Mouse (Mus musculus) kidney, postnatal 0 days (tissue): ENCODE measurements around the gene Stx1b. TPM values are rescaled to one million over a fixed set of nuclear protein-coding genes. Genes with fewer than 3 reads are reported as not detected.
A peak's percentile ranks its signal among the peaks of the same experiment; 100 is the strongest.
"Not testable (repeated sequence)": the region's sequence is repeated elsewhere in the genome, so short reads cannot be mapped to it uniquely, and the experiment has no call there.

ENCODE experiments used
- ATAC-seq: fragments of 200-750 bp; cut with Nextera tagmentation; replicated peaks from 2 replicates; pipeline ENCODE4 v1.8.0; 2017; ENCODE audit warnings: low read depth, moderate number of reproducible peaks, moderate TSS enrichment, moderate library complexity; ENCODE audit not compliant: low FRiP score
- DNase-seq: peaks from one replicate; pipeline ENCODE4 v3.0.0-alpha.2; 2016; ENCODE audit warnings: low spot score
- H3K27ac ChIP-seq: fragments of 300-500 bp; sonication (generic); 2 replicates; pipeline ENCODE4 v1.5.1; 2014; ENCODE audit warnings: mild to moderate bottlenecking
- H3K27me3 ChIP-seq: fragments of 300-500 bp; sonication (generic); 2 replicates; pipeline ENCODE4 v1.6.1; 2014; ENCODE audit warnings: low read length, mixed read lengths; ENCODE audit not compliant: insufficient read depth
- H3K36me3 ChIP-seq: fragments of 300-500 bp; sonication (generic); 2 replicates; pipeline ENCODE4 v1.6.1; 2014; ENCODE audit warnings: low read length, mixed read lengths; ENCODE audit not compliant: insufficient read depth
- H3K4me1 ChIP-seq: fragments of 300-500 bp; sonication (generic); replicated peaks from 2 replicates; pipeline ENCODE4 v1.6.1; 2014; ENCODE audit warnings: antibody characterized with exemption, low read length, mixed read lengths; ENCODE audit not compliant: insufficient read depth
- H3K4me2 ChIP-seq: fragments of 300-500 bp; sonication (generic); 2 replicates; pipeline ENCODE4 v1.6.1; 2014; ENCODE audit warnings: mild to moderate bottlenecking, low read length, moderate library complexity, mixed read lengths
- H3K4me3 ChIP-seq: fragments of 300-500 bp; sonication (generic); replicated peaks from 2 replicates; pipeline ENCODE4 v1.5.1; 2014; ENCODE audit warnings: low read depth, low read length
- H3K9ac ChIP-seq: fragments of 300-500 bp; sonication (generic); 2 replicates; pipeline ENCODE4 v1.6.1; 2014; ENCODE audit warnings: low read depth, low read length
- H3K9me3 ChIP-seq: fragments of 300-500 bp; sonication (generic); replicated peaks from 2 replicates; pipeline ENCODE4 v1.6.1; 2016; ENCODE audit warnings: low read length, inconsistent platforms, mixed read lengths
- CTCF ChIP-seq: IDR thresholded peaks from 2 replicates; pipeline ENCODE4 v1.5.1; 2016; ENCODE audit warnings: antibody characterized with exemption, low read depth, mild to moderate bottlenecking, moderate library complexity
- WGBS: fragments of 180-500 bp; shearing (Covaris S2); extraction: QIAGEN DNeasy Blood & Tissue Kit; methylation state at CpG from one replicate; pipeline ENCODE4 v1.1.7; 2014; 5-methylcytosine and 5-hydroxymethylcytosine counted together
- polyA plus RNA-seq: library from polyadenylated mRNA; unstranded; fragments of >200 nt; fragmentation: Nextera tagmentation; extraction: Ambion mirVana; gene quantifications from 2 replicates; pipeline ENCODE4 v1.2.1, GENCODE M21; 2015

The Stx1b gene
- polyA plus RNA-seq, 1 experiment from 2014 or later: 1.1 TPM

DNA sequence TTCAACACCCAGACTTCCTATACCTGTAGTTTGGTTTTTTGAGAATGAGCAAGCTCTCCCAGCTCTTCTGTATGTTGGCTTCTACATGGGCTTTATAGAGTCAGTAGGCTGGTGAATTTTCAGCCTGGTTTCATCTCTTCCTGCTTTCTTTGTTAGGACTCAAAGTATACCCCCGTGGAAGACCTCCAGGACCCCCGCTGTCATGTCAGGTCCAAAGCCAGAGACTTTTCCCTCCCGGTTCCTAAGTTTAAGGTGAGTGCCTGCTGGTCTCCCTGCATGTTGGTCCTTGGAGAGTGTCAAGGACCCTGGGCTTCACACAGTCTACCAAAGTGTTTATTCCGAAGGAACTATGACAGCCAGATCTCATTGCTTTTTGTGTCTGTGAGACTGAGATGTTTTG is 46.0 kb downstream of the Stx1b start:
- DNase-seq: no peak
- no peaks in the 10 kb centered on the region for H3K27me3 ChIP-seq
- TF ChIP-seq CTCF: no peak
- peaks cover 5% of the 10 kb centered on the region; the same call in 1 of the 2 replicates for H3K4me1 ChIP-seq
- H3K4me3 ChIP-seq: peak overlapping the region; percentile 90
- WGBS: 74% methylated on average over 4 of the region's 4 CpGs
- no peak overlapping the region for H3K27ac ChIP-seq
- peak overlapping the region; percentile 94 for H3K9ac ChIP-seq
- no peak for ATAC-seq
- H3K36me3 ChIP-seq: peaks cover 21% of the 10 kb centered on the region
- no peaks in the 10 kb centered on the region for H3K9me3 ChIP-seq
- H3K4me2 ChIP-seq: peak overlapping the region; percentile 84

DNA sequence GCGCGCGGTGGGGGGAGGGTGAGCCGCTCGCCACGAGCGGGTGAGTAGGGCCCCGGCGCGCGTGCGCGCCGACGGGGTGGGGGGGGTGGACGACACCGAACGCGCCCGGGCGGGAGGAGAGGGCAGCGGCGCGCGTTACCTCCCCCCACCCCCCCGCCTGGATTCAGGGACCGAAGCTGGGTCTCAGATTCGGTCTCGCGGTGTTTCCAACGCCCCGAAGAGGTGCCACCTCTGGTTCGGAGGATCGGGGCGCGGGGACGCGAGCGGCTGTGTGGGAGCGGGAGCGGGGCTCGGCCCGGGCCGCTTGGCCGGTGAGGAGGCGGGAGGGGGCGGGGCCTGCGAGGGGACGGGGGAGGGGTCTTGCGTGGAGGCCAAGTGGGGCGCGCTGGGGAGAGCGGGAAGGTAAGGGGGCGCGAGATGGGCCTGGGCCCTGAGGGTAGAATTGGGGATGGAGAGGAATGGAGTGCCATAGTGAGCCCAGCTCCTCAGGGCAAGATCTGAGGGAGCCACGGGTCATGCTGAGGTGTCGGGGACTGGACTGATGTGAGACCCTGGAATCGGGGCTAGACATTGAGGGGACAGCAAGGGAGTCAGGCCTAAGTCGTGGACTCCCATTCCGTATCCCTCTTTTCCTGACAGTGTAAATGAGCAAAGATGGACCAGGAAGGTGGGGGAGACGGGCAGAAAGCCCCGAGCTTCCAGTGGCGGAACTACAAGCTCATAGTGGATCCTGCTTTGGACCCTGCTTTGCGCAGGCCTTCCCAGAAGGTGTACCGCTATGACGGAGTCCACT is 46.7 kb downstream of the Stx1b start:
- peak overlapping the region; percentile 98 for H3K27ac ChIP-seq
- peaks cover 5% of the 10 kb centered on the region; the same call in 1 of the 2 replicates for H3K4me1 ChIP-seq
- peak overlapping the region; percentile 90 for H3K4me3 ChIP-seq
- H3K9me3 ChIP-seq: no peaks in the 10 kb centered on the region
- peak; percentile 56 for DNase-seq
- peak; percentile 41 for ATAC-seq
- H3K36me3 ChIP-seq: peaks cover 21% of the 10 kb centered on the region
- 1% methylated on average over 58 of the region's 66 CpGs for WGBS
- no peaks in the 10 kb centered on the region for H3K27me3 ChIP-seq
- H3K9ac ChIP-seq: peak overlapping the region; percentile 94
- no peak for TF ChIP-seq CTCF
- H3K4me2 ChIP-seq: peak overlapping the region; percentile 84

DNA sequence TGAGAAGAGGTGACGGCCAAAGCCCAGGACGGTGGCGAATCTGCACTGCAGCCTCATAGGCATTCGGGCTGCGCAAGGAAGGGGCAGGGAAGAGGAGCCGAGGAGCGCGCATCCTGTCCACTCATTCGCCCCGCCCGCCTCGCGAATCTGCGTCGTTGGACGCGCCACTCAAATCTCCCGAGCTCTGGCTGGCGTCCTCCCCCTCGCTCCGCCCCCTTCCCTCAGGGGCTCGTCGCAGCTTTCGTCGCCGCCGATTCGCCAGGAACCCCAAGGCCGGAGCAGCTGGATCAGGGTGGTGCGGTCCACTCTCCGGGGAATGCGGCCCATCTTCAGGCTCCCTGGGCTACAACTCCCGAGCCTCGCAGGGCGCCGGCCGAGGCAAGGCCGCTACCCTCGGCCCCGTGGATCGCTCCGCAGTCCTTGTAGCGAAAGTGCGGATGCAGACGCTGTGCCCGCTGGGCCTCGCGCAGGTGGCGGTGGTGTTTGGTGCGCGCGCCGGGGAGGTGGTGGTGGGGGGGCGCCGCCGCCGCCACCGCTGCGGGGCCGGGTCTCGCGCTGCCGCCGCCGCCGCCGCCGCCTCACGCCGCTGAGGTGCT is 47.4 kb downstream of the Stx1b start:
- ATAC-seq (peak; percentile 90), DNase-seq (peak; percentile 98)
- 0% methylated on average over 67 of the region's 70 CpGs for WGBS
- H3K9ac ChIP-seq: peak overlapping the region; percentile 94
- H3K4me3 ChIP-seq: peak overlapping the region; percentile 90
- H3K9me3 ChIP-seq: no peaks in the 10 kb centered on the region
- peaks cover 5% of the 10 kb centered on the region; the same call in 1 of the 2 replicates for H3K4me1 ChIP-seq
- peak overlapping the region; percentile 84 for H3K4me2 ChIP-seq
- H3K27ac ChIP-seq: peak overlapping the region; percentile 98
- no peak for TF ChIP-seq CTCF
- no peaks in the 10 kb centered on the region for H3K27me3 ChIP-seq
- peaks cover 21% of the 10 kb centered on the region for H3K36me3 ChIP-seq

DNA sequence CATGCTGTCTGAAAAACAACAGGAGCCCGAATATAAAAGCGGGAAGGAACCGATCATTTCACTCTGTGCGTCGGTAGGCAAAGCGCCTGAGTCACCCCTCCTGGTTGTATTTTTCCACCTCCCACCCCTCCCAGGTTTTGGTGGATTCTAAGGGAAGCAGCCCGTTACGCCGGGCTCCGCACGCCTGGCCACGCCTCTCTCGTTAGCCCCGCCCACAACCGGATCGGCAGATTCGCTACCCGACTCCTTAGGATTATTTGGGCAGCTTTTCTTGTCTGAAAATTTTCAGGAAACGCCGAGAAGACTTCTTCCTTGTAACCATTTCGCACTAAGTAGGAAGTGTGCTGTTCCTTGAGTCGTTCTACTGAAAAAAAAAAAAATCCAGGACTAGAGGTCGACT is 47.9 kb downstream of the Stx1b start, which contains the start of gene Setd1a:
Gene Setd1a (plus strand): TSS at position 245 of the 400 bp plus-strand sequence.
- peak within 1 kb of the TSS; percentile 90 for H3K4me3 ChIP-seq
- peaks cover 5% of the 10 kb centered on the region; the same call in 1 of the 2 replicates for H3K4me1 ChIP-seq
- peak within 1 kb of the TSS; percentile 98 for H3K27ac ChIP-seq
- WGBS: under 1% methylated on average over 23 of the region's 23 CpGs
- no peaks in the 10 kb centered on the region for H3K27me3 ChIP-seq
- H3K4me2 ChIP-seq: peak within 1 kb of the TSS; percentile 84
- H3K9ac ChIP-seq: peak within 1 kb of the TSS; percentile 94
- peak; percentile 58 for ATAC-seq
- H3K36me3 ChIP-seq: peaks cover 21% of the 10 kb centered on the region
- no peaks in the 10 kb centered on the region for H3K9me3 ChIP-seq
- TF ChIP-seq CTCF: no peak
- DNase-seq: peak; percentile 87

DNA sequence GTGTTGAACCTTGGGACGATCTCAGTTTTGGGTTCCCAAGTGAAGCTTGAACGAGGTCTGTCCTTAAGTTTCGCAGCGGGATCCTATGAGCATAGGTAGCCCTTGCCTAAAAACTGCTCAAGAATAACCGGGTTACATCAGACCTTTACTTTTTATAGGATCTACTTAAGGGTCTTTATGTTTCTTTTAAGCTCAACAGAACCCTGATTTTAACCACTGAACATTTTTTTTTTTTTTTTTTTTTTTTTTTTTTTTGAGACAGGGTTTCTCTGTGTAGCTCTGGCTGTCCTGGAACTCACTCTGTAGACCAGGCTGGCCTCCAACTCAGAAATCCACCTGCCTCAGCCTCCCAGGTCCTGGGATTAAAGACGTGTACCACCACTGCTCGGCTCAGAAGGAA is 48.5 kb downstream of the Stx1b start:
- ATAC-seq, H3K27me3 ChIP-seq, H3K9me3 ChIP-seq, DNase-seq, H3K4me1 ChIP-seq: not testable (repeated sequence)
- Histone ChIP-seq H3K4me2 (peak overlapping the region; percentile 84), H3K36me3 (peaks cover 15% of the 10 kb centered on the region), H3K9ac (peak overlapping the region; percentile 94; the same call in 1 of the 2 replicates), H3K4me3 (peak overlapping the region; percentile 90), H3K27ac (peak overlapping the region; percentile 98; the same call in 1 of the 2 replicates)
- WGBS: 67% methylated on average over 7 of the region's 7 CpGs

DNA sequence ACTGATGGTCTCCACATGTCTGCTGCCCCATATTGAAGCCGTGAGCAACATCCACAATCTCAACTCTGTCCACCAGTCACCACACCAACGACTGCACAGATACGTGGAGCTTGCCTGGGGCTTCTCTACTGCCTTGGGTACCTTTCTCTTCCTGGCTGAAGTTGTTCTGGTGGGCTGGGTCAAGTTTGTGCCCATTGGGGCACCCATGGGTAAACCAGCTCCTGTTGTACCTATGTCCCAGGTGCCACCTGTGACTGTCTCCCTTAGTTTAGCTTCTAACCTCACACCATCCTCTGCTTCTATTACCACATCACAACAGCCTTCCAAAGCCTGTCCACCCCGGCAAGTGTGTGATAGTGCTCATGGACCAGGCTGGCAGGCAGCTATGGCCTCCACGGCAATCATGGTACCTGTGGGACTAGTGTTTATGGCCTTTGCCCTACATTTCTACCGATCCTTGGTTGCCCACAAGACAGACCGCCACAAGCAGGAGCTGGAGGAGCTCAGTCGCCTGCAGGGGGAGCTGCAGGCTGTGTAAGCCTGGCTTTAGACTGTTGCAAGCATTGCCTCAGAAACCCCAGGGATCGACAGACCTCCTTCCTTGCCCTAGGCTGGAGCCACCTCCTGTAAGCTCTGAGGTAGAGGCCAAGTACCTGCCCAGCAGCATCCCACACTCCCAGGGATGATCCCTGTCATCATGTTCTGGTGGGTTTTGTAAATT is 50.5 kb downstream of the Stx1b start:
- no peak overlapping the region for H3K4me2 ChIP-seq
- H3K36me3 ChIP-seq: no peaks in the 10 kb centered on the region
- H3K9me3 ChIP-seq: no peaks in the 10 kb centered on the region
- TF ChIP-seq CTCF: peak; percentile 89
- DNase-seq (peak; percentile 85), ATAC-seq (no peak)
- H3K27me3 ChIP-seq: no peaks in the 10 kb centered on the region
- no peak overlapping the region for H3K9ac ChIP-seq
- no peak overlapping the region for H3K27ac ChIP-seq
- peaks cover 11% of the 10 kb centered on the region for H3K4me1 ChIP-seq
- 38% methylated on average over 9 of the region's 9 CpGs for WGBS
- H3K4me3 ChIP-seq: no peak overlapping the region
